Comparison of ENCODE assay signal across 8 mouse cellular contexts in the genomic region with DNA sequence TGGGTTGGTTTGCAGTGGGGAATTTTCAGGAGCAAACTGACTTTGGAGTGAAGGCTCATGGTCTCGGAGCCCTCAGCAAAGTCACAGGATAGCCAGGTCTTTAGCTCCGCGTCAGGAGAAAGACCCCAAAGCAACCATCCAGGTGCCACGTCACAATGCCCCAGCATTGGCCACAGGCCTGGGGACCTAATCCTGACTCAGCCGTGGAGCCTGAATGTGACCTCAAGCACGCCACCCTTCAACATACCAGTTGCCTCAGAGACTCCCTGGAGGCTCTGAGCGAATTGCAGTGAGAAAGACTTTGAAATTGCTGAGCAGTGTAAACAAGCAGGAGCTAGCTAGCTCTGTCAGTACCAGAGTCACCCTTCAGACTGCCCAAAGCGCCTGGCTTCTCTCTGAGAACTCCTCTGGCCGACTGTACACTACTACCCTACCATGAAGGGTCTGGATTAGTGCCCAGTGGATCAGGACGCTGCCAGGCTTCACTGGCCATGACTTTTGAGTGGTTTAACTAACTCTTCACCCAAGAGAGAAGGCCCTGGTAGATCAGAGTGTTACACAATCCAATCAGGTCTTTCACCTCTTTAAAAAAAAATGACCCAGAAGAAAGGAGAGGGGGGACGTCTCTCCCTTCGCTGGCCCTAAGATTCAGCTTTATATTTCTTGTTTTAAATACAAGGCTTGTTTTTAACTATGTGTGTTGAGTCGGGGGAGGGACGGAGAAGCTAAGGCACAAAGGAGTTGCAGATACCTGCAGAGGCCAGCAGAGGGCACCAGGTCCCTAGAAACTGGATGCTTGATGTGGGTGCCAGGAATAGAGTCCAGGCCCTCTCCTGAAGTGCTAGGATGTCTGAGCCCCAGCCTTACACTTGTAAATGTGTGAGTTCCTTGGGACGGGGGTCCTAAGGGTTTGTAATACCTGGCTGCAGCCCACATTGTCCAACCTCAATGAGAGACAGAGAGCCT. TPM values are rescaled to one million over a fixed set of nuclear protein-coding genes. Genes with fewer than 3 reads are reported as not detected.
A peak's percentile ranks its signal among the peaks of the same experiment; 100 is the strongest.
DNase-seq lines count a peak whose midpoint lies in the region; ATAC-seq lines count a peak whose summit lies in the region.

No protein-coding gene starts in this region.

- WGBS in lung, embryonic 16.5 days: 45% methylated on average over 15 of the region's 15 CpGs

- no peak overlapping the region for H3K4me3 ChIP-seq in lung, embryonic 16.5 days (ENCODE audit: low read length)

- no peaks in the 10 kb centered on the region; the same call in 1 of the 2 replicates for H3K4me1 ChIP-seq in lung, embryonic 16.5 days (replicated peaks; ENCODE audit: control insufficient read depth, insufficient read depth, low read length)

- H3K9me3 ChIP-seq in lung, embryonic 16.5 days (ENCODE audit: control insufficient read depth, low read length): no peaks in the 10 kb centered on the region

- H3K27me3 ChIP-seq in lung, embryonic 16.5 days (ENCODE audit: control insufficient read depth, insufficient read depth, low read depth, low read length): no peaks in the 10 kb centered on the region

- H3K9ac ChIP-seq in lung, embryonic 16.5 days (ENCODE audit: low read length): no peak overlapping the region

- H3K36me3 ChIP-seq in lung, embryonic 16.5 days (ENCODE audit: control insufficient read depth, insufficient read depth, low read length): no peaks in the 10 kb centered on the region

- H3K4me2 ChIP-seq in lung, embryonic 16.5 days (ENCODE audit: low read depth, low read length): no peak overlapping the region

- no peak for ATAC-seq in CD4-positive, CD25-positive, alpha-beta regulatory T cell, adult 4 months
- ATAC-seq in lung, embryonic 16.5 days (ENCODE audit: low read depth): peak; percentile 75

- peak overlapping the region; percentile 61 for H3K27ac ChIP-seq in lung, embryonic 16.5 days (ENCODE audit: low read length)

- DNase-seq in CD4-positive, CD25-positive, alpha-beta regulatory T cell, adult 2 months (ENCODE audit: low read depth, low spot score): peak; percentile 72
- peak; percentile 43 for DNase-seq in ovary, postnatal 14 days (ENCODE audit: low spot score)
- DNase-seq in ovary, adult 18-20 months (ENCODE audit: low spot score): no peak
- peak; percentile 35 to 46 for DNase-seq in cerebellum, postnatal 36 days
- DNase-seq in heart, postnatal 4 days: peak; percentile 72
- DNase-seq in spleen, postnatal 4 days (ENCODE audit: low spot score in 2 of 2): peak; percentile 49 to 83

RNA-seq across cellular contexts. Expression of a gene that starts 21.8 kb away (rescaled TPM):
- polyA plus RNA-seq in CD4-positive, CD25-positive, alpha-beta regulatory T cell, adult 4 months (2017; shearing (Covaris generic)): 10 to 100 TPM; 11.6 to 15.8 TPM
- total RNA-seq in heart, postnatal 4 days (2021): 10 to 100 TPM; 19.3 to 19.6 TPM
- 4.8 and 6.0 TPM in 2 replicates for polyA plus RNA-seq in lung, embryonic 16.5 days (2015; fragmentation: Nextera tagmentation; extraction: Ambion mirVana)

RNA-seq across cellular contexts. Expression of a gene that starts 22.0 kb away (rescaled TPM):
- not detected for polyA plus RNA-seq in CD4-positive, CD25-positive, alpha-beta regulatory T cell, adult 4 months (2017; shearing (Covaris generic))
- not detected for total RNA-seq in heart, postnatal 4 days (2021)
- polyA plus RNA-seq in lung, embryonic 16.5 days (2015; fragmentation: Nextera tagmentation; extraction: Ambion mirVana): 0.77 and 1.4 TPM in 2 replicates

RNA-seq across cellular contexts. Expression of a gene that starts 56.8 kb away (rescaled TPM):
- not detected for polyA plus RNA-seq in CD4-positive, CD25-positive, alpha-beta regulatory T cell, adult 4 months (2017; shearing (Covaris generic))
- 1 to 10 TPM; 1.0 to 1.2 TPM for total RNA-seq in heart, postnatal 4 days (2021)
- 3.8 and 4.7 TPM in 2 replicates for polyA plus RNA-seq in lung, embryonic 16.5 days (2015; fragmentation: Nextera tagmentation; extraction: Ambion mirVana)
